Mouse (Mus musculus): ENCODE measurements around the gene Chst12.
A peak's percentile ranks its signal among the peaks of the same experiment; 100 is the strongest.
"Not testable (repeated sequence)": the region's sequence is repeated elsewhere in the genome, so short reads cannot be mapped to it uniquely, and the experiment has no call there.

Chst12 gene

GRCm38 (mm10) chr5:140505208-140505780 lies at the start of gene Chst12:
TSS of gene Chst12 (plus strand) at chr5:140505550.
- peak; percentile 99 for DNase-seq (ENCODE audit: low spot score)

DNA sequence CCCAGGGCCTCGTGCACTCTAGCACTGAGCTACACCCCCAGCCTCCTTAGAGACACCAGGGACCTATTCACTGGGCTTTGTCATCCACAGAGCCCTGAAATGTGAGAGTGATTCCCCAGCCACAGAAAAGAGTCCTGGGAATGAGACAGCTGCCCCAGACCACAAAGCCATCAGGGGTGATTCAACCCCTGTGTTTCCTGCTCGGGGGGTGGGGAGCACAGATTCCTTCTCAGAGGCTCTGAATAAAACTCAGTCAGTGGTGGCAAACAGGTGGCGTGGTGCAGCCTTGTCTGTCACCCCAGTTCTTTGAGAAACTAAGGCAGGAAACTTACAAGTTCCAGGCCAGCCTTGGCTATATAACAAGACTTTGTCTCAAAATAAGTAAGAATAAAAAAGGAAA lies 43.9 kb upstream of the Chst12 start:
- DNase-seq (ENCODE audit: low spot score): no peak

DNA sequence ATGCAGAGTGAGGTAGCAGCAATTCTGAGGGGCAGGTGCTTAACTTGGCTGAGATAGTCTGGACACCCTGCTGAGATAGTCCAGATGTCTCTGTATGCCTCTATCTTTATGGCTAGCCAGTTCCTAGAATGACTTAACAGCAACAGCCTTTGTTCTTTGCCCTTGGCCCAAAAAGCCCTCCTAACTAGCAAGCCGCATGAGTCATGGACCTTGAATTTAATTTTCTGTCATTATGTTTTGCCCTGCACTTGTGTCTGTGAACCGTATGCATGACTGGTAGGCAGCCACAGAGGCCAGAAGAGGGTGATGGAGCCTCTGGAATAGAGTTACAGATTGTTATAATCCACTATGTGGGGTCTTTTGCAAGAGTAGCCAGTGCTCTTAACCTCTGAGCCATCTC lies 42.2 kb upstream of the Chst12 start:
- DNase-seq (ENCODE audit: low spot score): not testable (repeated sequence)

- DNase-seq (ENCODE audit: low spot score): no peak
Measured at GRCm38 (mm10) chr5:140464943-140465342, 40.4 kb upstream of the Chst12 start.

- DNase-seq (ENCODE audit: low spot score): no peak
Measured at GRCm38 (mm10) chr5:140472336-140472735, 33.0 kb upstream of the Chst12 start.

- DNase-seq (ENCODE audit: low spot score): no peak
Measured at GRCm38 (mm10) chr5:140481458-140481857, 23.9 kb upstream of the Chst12 start.

DNA sequence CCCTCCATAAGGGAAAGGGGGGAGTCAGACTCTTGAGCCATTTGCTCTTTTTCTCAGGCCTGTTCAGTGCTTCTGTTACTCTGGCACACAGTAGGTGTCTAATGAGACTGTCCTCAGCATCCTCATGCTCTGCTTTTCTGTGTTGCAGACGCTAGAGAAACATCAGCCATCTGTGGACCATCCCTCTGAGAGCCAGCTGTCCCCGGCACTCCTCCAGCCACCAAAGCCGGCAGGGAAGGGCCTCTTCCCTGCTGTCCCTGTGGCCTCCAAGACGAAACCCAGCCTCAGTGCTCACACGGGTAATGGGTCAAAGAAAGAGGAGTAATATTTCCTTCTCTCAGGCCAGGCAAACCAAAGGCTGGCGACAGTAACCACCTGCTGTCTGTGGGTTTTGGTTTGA lies 14.2 kb upstream of the Chst12 start:
- no peak for DNase-seq (ENCODE audit: low spot score)

GRCm38 (mm10) chr5:140492684-140493233 lies 12.6 kb upstream of the Chst12 start:
- no peak for DNase-seq (ENCODE audit: low spot score)

- DNase-seq (ENCODE audit: low spot score): no peak
Measured at GRCm38 (mm10) chr5:140498176-140498575, 7.2 kb upstream of the Chst12 start.

- DNase-seq (ENCODE audit: low spot score): no peak
Measured at GRCm38 (mm10) chr5:140500736-140501135, 4.6 kb upstream of the Chst12 start.

DNA sequence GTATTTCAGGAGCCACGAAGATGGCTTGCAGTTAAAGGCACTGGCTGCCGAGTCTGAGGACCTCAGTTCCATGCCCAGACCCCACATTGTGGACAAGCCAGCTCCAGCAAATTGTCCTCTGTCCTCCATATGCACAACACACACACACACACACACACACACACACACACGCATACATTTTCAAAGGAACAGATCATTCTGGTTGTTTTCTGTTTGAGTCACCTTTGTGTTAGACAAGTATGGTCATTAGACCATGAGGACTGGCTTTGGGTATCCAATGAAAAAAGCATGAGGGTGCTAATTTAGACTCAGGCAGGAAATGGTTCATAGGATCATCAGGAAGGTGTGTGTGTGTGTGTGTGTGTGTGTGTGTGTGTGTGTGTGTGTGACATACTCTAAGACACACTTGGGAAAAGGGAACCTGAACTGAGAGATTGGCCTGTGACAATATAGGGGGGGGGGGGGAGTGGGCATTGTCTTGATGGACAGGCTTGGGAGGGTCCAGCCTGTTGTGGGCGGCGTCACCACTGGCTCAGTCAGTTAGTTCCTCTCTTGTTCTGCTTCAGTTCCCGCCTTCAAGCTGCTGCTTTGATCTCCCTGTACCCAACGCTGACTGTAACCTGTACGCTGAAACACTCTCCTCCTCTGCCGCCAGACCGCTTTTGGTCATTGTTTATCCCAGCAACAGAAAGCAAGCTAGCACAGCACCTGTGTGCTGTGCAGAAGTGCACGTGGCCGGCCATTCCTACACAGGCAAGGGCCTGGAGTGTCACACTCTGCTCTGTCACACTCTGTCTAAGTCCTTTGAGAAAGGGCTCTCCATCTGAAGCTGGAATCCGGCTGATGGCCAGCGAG lies 3.1 kb upstream of the Chst12 start:
- no peak for DNase-seq (ENCODE audit: low spot score)

DNA sequence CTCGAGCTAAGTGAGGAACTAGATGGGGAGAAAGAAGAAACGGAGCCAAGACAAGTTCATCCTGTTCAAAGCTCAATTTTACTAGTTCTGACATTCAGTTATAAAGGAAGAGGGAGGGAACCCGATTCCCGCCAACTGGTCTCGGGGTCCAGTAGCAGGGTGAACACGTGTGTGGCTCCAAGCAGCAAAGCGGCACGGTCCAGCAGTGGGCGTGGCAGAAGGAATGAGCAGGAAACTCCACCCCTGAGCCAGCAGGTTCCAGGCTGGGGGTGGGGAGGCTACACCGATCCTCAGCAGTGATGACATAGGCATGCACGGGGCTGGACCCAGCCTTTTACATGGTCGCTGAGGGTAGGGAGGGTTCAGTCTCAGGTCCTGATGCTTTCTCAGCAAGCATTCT lies 2.4 kb upstream of the Chst12 start:
- DNase-seq (ENCODE audit: low spot score): peak; percentile 67

DNA sequence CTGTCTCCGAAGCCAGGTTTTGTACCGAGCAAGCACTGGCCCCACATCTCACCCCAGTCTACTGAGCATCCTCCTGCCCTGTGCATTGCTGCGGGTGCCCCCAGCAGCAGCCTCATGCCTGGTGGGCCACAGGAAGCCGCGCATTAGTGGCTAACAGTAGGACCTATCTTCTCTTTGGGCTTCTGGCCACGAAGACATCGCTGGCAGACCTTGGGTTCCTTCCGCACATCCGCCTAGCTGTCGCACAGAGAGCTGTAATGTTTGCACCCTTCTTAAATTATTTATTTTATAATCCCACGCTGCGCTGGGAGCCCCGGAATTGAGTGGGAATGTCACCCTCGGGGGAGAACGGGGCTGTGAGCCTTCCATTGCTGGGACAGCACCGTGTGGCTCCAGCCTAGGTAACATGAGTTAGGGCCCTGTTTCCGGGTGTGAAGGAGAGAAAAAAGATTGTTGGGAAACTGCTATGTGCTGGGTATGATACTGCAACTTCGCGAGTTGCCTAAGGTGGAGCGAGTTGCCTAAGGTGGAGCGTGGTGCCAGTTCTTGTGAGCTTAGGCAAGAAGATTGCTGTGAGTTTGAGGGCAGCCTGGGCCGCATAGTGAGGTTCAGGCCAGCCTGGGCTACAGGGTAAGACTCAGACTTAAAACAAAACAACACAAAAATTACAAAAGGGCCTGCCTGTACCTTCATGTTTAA lies 895 bp downstream of the Chst12 start:
- no peak for DNase-seq (ENCODE audit: low spot score)

DNA sequence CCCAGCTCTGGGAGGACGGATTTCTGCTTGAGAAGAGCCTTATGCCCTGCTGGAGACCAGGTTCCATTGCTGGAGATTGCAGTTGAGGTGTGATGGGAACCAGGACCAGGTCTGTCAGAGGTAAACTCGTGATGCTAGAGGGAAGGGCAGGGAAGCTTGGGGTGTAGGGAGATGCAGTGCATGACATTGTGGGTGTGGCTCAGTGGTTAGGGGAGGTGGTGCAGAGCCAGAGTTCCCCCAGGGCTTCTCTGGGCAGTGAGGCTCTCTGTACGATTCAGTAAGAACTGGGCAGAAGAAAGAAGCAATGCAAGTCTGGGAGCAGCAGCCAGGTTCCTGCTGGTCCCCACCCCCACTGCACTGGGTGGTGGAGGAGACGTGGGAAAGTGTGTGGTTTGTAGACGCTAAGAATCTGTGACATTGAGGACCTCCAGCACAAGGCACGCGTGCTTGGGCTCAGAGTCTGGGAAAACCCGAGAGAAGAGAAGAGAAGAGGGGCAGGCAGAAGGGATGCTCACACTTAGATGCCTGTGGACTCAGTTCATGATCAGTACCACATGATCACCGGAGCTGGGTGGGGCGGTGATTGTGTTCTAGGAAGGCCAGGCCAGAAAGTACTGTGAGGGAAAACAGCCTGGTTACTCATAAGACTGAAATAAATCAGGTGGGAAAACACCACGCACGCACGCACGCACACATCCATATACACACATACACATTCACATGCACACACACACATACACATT lies 2.3 kb downstream of the Chst12 start:
- no peak for DNase-seq (ENCODE audit: low spot score)

GRCm38 (mm10) chr5:140508686-140509085 lies 3.3 kb downstream of the Chst12 start:
- DNase-seq (ENCODE audit: low spot score): no peak

DNA sequence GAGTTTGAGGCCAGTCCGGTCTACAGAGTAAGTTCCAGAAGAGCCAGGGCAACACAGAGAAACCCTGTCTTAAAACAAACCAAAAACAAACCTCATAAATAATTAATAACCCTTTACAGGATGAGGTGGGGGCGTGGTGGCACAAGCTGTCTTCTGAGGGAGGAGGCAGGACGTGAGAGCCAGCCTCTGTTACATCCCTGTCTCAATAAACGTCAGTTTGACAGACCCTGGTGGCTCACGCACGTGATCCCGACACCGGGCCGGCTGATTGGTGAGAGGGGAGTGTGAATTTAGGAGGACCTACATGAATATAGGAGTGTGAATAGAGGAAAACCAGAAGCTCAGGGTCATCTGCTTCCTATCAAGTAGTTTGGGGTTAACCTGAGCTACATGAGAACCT lies 3.9 kb downstream of the Chst12 start:
- no peak for DNase-seq (ENCODE audit: low spot score)

DNA sequence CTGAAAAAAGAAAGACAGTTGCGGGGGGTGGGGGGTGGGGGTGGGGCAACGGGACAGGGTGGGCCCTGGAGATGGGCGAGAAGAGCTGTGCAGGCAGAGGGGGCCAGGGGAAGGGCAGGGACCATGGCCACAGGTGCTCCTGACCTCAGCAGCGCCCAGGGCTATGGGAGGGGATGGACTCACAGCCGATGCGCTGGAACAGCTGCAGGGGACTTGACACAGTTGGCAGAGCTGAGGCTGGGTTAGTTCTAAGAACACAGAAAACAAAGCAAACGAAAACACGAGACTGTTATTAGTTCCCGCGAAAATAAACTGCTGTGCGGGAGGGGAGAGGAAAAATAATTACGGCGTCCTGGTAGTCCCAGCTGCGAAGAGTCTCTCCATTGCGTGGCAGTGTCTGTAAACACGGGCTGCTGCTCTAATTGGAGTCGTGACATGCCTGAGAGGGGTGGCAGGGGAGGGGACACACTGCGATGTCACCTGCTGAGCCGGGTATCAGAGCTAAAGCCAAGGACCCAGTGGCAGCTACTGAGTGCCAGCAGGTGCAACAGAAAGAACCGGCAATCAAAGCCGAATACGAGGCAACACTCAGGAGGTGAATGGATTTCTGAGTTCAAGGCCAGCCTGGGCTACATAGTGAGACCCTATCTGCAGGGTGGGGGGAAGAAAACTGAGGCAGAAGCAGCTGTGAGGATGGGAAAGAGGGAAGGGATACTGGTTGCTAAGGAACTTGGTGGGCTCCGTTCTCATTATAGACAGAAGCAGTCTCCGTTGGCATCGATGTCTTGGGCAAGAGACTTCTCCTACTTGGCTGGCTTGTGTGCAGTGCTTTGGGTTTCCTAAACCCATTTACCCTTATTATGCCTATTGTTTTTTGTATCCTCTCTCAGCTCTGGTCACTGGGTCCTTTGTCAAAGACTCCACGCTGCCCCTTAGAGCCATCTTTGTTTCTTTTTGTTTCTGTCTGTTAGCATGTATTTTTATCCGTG lies 5.0 kb downstream of the Chst12 start:
- no peak for DNase-seq (ENCODE audit: low spot score)

- no peak for DNase-seq (ENCODE audit: low spot score)
Measured at GRCm38 (mm10) chr5:140513921-140514320, 8.6 kb downstream of the Chst12 start.

DNA sequence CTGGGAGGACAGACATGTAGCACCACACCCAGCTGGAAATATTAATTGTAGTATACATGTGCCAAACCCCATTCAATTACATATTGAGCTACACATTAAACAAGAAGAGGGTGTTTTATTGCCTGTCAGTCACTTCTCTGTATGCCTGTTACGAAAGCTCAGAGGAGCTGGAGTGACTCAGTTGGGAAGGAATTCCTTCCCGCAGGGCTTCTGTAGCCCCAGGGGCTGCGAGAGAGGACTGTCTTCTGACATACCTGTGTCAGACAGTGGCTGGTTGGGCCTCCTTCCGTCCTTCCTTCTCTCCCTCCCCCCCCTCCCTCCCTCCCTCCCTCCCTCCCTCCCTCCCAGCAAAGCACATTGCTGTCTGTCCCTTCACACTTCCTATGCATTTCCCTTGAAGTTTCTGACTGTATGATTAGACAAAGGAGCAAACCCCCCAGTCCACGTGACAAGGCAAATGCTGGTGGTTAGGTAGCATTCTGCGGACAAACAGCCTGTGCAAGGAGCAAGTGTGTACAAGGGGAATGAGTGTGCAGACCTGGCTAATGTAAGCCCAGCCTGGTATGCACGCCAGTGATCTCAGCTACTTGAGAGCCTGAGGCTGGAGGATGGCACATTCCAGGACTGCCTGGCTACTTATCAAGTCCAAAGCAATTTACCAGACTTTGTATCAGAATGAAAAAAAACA lies 9.6 kb downstream of the Chst12 start:
- DNase-seq (ENCODE audit: low spot score): no peak

All from ovary, postnatal 36 days (tissue).